Mouse (Mus musculus): ENCODE data around the gene Rhbdd3. TPM values are rescaled to one million over a fixed set of nuclear protein-coding genes. Genes with fewer than 3 reads are reported as not detected.

Gene Rhbdd3
- polyA plus RNA-seq, 1 experiment from 2014 or later: 30.5 TPM

DNA sequence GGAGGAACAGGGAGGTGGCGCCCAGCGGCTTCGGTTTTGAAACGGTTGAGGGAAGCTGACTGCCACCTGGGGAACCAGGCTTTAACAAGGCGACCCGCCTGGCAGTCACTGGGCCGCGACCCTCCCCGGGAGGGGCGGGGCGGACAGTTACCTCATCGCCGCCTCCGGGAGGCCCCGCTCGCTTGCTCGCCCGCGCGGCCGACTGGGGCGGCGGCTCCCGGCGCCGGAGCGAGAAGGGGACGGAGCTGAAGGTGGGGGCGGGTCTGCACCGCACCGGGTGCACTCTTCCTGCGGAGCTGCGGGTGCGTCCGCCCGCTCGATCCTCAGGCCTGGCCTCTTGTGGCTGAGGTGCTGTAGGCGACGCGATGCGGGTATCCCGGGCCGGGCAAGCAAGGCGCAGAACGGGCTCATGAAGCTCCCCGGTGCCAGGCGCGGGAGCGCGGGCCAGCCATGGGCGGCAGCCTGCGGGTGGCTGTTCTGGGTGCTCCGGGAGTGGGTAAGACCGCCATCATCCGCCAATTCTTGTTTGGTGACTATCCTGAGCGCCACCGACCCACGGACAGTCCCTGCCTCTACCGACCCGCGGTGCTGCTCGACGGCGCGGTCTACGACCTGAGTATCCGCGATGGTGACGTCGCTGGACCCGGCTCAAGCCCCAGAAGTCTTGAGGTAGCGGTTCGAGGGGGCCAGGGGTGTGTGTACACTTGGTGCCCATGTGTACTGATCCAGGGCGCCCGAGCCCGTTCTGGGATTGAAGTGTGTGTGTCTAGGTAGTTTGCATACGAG lies 40.7 kb upstream of the Rhbdd3 start, which contains the start of gene Rasl10a:
Gene Rasl10a (plus strand): TSS at position 273 of the 786 bp plus-strand sequence.
- H3K9me3 ChIP-seq (replicated peaks; ENCODE audit: control insufficient read depth, low read length): no peaks in the 10 kb centered on the region
- peaks cover 34% of the 10 kb centered on the region for H3K4me1 ChIP-seq (ENCODE audit: control insufficient read depth, insufficient read depth, low read length)
- peak within 1 kb of the TSS; percentile 67 for H3K4me3 ChIP-seq (ENCODE audit: low read length)
- 2% methylated on average over 76 of the region's 77 CpGs for WGBS
- ATAC-seq (replicated peaks; ENCODE audit: extremely low read depth, insufficient read depth, low FRiP score): 0 out of 2 replicates have a peak, but pooled peaks have one; percentile 2
- no peak within 1 kb of the TSS for H3K27ac ChIP-seq (ENCODE audit: low read length)
- H3K27me3 ChIP-seq (ENCODE audit: control insufficient read depth, insufficient read depth, low read length): peaks cover 59% of the 10 kb centered on the region
- peak within 1 kb of the TSS; percentile 72 for H3K9ac ChIP-seq (ENCODE audit: low read length)
- no peaks in the 10 kb centered on the region for H3K36me3 ChIP-seq (ENCODE audit: control insufficient read depth, insufficient read depth)
- peak within 1 kb of the TSS; percentile 99 for H3K4me2 ChIP-seq (ENCODE audit: low read depth, low read length)

DNA sequence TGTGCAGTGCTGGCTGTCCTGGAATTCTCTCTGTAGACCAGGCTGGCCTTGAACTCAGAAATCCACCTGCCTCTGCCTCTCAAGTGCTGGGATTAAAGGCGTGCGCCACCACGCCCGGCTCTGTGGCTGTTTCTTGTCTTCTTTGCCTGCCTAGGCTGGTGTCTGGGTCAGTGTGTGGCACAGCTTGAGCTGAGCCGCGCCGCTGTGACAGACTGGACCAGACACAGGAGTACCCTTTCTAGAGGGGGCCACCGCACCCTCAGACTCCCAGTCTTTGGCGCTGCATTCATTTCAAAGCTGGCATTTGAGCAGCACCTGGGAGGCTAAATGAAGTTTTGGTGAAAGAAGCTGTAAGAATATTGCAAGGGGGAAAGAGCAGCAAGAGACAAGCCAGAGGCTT lies 39.9 kb upstream of the Rhbdd3 start:
- Histone ChIP-seq H3K4me2 (ENCODE audit: low read depth, low read length) (no peak overlapping the region), H3K36me3 (ENCODE audit: control insufficient read depth, insufficient read depth) (no peaks in the 10 kb centered on the region), H3K9me3 (replicated peaks; ENCODE audit: control insufficient read depth, low read length) (no peaks in the 10 kb centered on the region), H3K4me3 (ENCODE audit: low read length) (no peak overlapping the region), H3K27ac (ENCODE audit: low read length) (no peak overlapping the region), H3K9ac (ENCODE audit: low read length) (no peak overlapping the region), H3K27me3 (ENCODE audit: control insufficient read depth, insufficient read depth, low read length) (peaks cover 59% of the 10 kb centered on the region), H3K4me1 (ENCODE audit: control insufficient read depth, insufficient read depth, low read length) (peaks cover 39% of the 10 kb centered on the region)
- 31% methylated on average over 9 of the region's 9 CpGs for WGBS
- no peak for ATAC-seq (replicated peaks; ENCODE audit: extremely low read depth, insufficient read depth, low FRiP score)

DNA sequence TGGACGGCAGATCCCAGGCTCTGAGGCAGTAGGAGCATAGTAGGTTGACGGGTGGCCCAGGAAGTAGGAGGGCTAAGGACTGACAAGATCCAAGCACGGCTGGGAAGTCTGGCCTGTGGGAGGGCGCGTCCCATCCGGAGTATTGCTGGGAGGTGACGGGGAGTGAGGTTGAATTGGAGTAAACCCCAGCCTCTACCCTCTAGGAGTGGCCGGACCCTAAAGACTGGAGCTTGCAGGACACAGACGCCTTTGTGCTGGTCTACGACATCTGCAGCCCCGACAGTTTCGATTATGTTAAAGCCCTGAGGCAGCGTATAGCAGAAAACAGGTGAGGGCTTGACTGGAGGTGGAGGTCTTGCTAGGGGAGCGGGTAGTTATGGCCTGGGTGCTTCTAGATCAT lies 39.5 kb upstream of the Rhbdd3 start:
- 24% methylated on average over 14 of the region's 14 CpGs for WGBS
- Histone ChIP-seq H3K36me3 (ENCODE audit: control insufficient read depth, insufficient read depth) (no peaks in the 10 kb centered on the region), H3K27me3 (ENCODE audit: control insufficient read depth, insufficient read depth, low read length) (peaks cover 59% of the 10 kb centered on the region), H3K4me2 (ENCODE audit: low read depth, low read length) (no peak overlapping the region), H3K4me1 (ENCODE audit: control insufficient read depth, insufficient read depth, low read length) (peaks cover 44% of the 10 kb centered on the region), H3K9ac (ENCODE audit: low read length) (no peak overlapping the region), H3K27ac (ENCODE audit: low read length) (no peak overlapping the region), H3K4me3 (ENCODE audit: low read length) (no peak overlapping the region), H3K9me3 (replicated peaks; ENCODE audit: control insufficient read depth, low read length) (no peaks in the 10 kb centered on the region)
- no peak for ATAC-seq (replicated peaks; ENCODE audit: extremely low read depth, insufficient read depth, low FRiP score)

DNA sequence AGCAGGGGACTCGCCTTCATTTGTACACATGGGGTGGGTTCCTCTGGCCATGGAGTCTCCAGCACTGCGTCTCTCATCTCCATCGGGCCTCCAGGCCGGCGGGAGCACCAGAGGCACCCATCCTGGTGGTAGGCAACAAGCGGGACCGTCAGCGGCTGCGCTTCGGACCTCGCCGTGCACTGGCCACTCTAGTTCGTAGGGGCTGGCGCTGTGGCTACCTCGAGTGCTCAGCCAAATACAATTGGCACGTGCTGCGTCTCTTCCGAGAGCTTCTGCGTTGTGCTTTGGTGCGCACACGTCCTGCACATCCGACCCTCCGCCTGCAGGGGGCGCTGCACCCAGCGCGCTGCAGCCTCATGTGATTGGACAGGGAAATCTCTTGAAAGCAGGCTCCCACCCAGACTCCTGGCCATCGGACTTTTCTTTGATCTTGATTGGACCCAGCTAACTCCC lies 39.0 kb upstream of the Rhbdd3 start:
- Histone ChIP-seq H3K9me3 (replicated peaks; ENCODE audit: control insufficient read depth, low read length) (no peaks in the 10 kb centered on the region), H3K4me1 (ENCODE audit: control insufficient read depth, insufficient read depth, low read length) (peaks cover 48% of the 10 kb centered on the region), H3K4me2 (ENCODE audit: low read depth, low read length) (no peak overlapping the region), H3K9ac (ENCODE audit: low read length) (no peak overlapping the region), H3K4me3 (ENCODE audit: low read length) (no peak overlapping the region), H3K36me3 (ENCODE audit: control insufficient read depth, insufficient read depth) (no peaks in the 10 kb centered on the region), H3K27ac (ENCODE audit: low read length) (no peak overlapping the region), H3K27me3 (ENCODE audit: control insufficient read depth, insufficient read depth, low read length) (peaks cover 59% of the 10 kb centered on the region)
- WGBS: 10% methylated on average over 27 of the region's 27 CpGs
- ATAC-seq (replicated peaks; ENCODE audit: extremely low read depth, insufficient read depth, low FRiP score): no peak

DNA sequence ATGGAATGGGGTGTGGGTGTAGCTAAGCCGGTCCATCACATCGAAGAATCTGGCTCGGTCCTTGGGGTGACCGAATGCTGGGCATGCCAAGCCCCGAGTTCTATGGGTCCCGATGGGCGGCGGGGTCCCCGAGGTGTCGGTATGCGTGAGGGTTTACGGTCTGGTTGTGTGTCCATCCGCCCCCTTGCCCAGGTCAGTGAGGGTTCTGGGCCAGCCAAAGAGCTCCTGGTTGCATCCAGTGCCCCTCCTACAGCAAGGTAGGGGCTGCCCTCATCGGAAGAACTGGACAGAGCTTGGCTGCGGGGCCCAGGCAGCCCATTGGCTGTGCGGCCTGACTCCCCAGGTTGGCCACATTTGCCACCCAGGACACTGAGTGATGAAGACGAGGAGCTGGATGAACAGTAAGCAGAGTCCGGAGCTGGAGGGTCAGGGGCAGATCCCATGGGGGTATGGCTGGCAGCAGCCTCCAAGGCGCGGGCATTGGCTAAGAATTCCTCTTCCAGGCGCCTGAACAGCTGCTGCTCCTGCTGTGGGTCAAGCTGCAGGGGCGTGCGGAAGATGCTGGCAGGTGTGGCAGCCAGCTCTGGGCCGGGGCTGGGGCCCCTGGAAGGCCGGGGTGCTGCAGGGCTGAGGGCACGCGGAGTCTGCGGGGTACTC lies 37.8 kb upstream of the Rhbdd3 start:
- WGBS: 69% methylated on average over 25 of the region's 28 CpGs
- Histone ChIP-seq H3K36me3 (ENCODE audit: control insufficient read depth, insufficient read depth) (no peaks in the 10 kb centered on the region), H3K9ac (ENCODE audit: low read length) (peak overlapping the region; percentile 67), H3K27ac (ENCODE audit: low read length) (no peak overlapping the region), H3K4me3 (ENCODE audit: low read length) (peak overlapping the region; percentile 44), H3K4me1 (ENCODE audit: control insufficient read depth, insufficient read depth, low read length) (peaks cover 53% of the 10 kb centered on the region), H3K27me3 (ENCODE audit: control insufficient read depth, insufficient read depth, low read length) (peaks cover 53% of the 10 kb centered on the region), H3K4me2 (ENCODE audit: low read depth, low read length) (peak overlapping the region; percentile 85), H3K9me3 (replicated peaks; ENCODE audit: control insufficient read depth, low read length) (no peaks in the 10 kb centered on the region)
- ATAC-seq (replicated peaks; ENCODE audit: extremely low read depth, insufficient read depth, low FRiP score): no peak

DNA sequence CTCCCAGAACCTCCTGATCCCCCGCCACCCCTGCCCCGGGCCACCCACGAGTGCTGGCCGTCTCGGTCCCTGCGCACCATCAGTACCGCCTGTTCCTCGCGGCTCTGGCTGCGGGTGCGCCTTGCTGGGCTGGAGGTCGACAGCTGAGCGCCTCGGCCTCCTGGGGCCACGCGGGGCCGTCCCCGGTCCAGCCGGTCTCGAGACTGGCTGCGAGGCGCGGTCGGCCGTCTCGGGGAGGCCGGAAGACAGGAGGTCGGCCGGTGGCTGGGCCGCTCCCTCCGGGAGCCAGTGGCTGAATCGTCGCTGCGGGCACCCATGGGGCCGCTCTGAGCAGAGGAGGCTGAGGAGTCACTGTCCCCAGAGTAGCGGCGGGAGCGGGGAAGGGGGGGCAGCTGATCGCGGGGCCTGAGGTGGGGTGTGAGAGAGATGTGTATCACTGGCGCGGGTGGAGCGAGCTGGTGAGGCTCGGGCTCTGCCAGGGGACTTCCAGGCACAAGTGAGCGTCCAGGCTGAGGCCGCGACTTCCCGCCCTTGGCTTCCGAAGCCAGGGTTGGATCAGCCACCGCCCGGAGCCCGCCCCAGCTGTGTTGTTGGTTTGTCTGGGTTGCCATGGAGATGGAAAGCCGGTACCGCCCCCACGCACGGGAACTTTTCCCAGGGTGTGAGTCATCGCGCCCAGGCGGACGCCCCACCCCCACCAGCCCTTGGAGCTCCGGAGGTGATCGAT lies 37.1 kb upstream of the Rhbdd3 start:
- H3K4me3 ChIP-seq (ENCODE audit: low read length): peak overlapping the region; percentile 44
- ATAC-seq (replicated peaks; ENCODE audit: extremely low read depth, insufficient read depth, low FRiP score): peak; percentile 51
- H3K27ac ChIP-seq (ENCODE audit: low read length): 0 out of 2 replicates have a peak overlapping the region, but pooled peaks have one; percentile 12
- peaks cover 51% of the 10 kb centered on the region for H3K4me1 ChIP-seq (ENCODE audit: control insufficient read depth, insufficient read depth, low read length)
- H3K9me3 ChIP-seq (replicated peaks; ENCODE audit: control insufficient read depth, low read length): no peaks in the 10 kb centered on the region
- peaks cover 47% of the 10 kb centered on the region for H3K27me3 ChIP-seq (ENCODE audit: control insufficient read depth, insufficient read depth, low read length)
- H3K9ac ChIP-seq (ENCODE audit: low read length): peak overlapping the region; percentile 67
- H3K4me2 ChIP-seq (ENCODE audit: low read depth, low read length): peak overlapping the region; percentile 85
- WGBS: 4% methylated on average over 44 of the region's 62 CpGs
- H3K36me3 ChIP-seq (ENCODE audit: control insufficient read depth, insufficient read depth): no peaks in the 10 kb centered on the region

GRCm38 (mm10) chr11:5062326-5062725 lies 36.4 kb upstream of the Rhbdd3 start:
- H3K9ac ChIP-seq (ENCODE audit: low read length): peak overlapping the region; percentile 42; the same call in 1 of the 2 replicates
- no peak for ATAC-seq (replicated peaks; ENCODE audit: extremely low read depth, insufficient read depth, low FRiP score)
- H3K27me3 ChIP-seq (ENCODE audit: control insufficient read depth, insufficient read depth, low read length): peaks cover 41% of the 10 kb centered on the region
- peaks cover 51% of the 10 kb centered on the region for H3K4me1 ChIP-seq (ENCODE audit: control insufficient read depth, insufficient read depth, low read length)
- no peaks in the 10 kb centered on the region for H3K9me3 ChIP-seq (replicated peaks; ENCODE audit: control insufficient read depth, low read length)
- H3K4me3 ChIP-seq (ENCODE audit: low read length): peak overlapping the region; percentile 44
- WGBS: 41% methylated on average over 13 of the region's 13 CpGs
- no peak overlapping the region for H3K27ac ChIP-seq (ENCODE audit: low read length)
- peak overlapping the region; percentile 85 for H3K4me2 ChIP-seq (ENCODE audit: low read depth, low read length)
- H3K36me3 ChIP-seq (ENCODE audit: control insufficient read depth, insufficient read depth): no peaks in the 10 kb centered on the region

DNA sequence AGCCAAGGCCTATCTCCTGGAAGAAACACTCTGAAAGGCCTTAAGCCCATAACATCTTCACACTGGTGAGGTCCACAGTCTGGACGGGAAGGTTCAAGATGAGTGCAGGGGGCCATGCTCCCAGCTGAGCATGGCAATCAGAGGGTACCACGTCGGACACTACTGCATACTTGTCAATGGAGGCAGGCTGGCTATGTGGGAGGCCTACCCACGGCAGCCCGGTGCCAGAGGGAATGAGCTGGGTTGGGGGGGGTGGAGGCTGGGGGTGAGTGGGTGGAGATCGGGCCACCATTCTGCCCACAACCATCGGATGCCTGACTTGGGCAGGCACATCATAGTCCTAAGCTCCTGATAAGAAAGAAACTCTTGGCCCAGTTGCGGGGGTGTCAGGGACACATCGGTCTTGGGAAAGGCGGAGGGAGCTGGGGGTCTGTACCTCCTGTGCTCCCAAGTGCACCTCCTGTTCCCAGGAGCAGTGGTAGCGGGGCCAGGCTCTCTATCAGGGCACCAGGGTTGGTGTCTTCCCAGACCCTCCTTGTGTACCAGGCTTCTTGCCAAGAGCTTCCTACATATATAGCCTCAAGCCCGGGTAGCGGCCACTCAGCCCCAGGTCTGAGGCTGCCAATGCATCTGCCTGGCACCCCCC lies 35.7 kb upstream of the Rhbdd3 start:
- Histone ChIP-seq H3K36me3 (ENCODE audit: control insufficient read depth, insufficient read depth) (peaks cover under 1% of the 10 kb centered on the region; the same call in 1 of the 2 replicates), H3K27me3 (ENCODE audit: control insufficient read depth, insufficient read depth, low read length) (peaks cover 34% of the 10 kb centered on the region), H3K9ac (ENCODE audit: low read length) (no peak overlapping the region), H3K4me3 (ENCODE audit: low read length) (no peak overlapping the region), H3K4me2 (ENCODE audit: low read depth, low read length) (no peak overlapping the region; the same call in 1 of the 2 replicates), H3K27ac (ENCODE audit: low read length) (no peak overlapping the region), H3K9me3 (replicated peaks; ENCODE audit: control insufficient read depth, low read length) (no peaks in the 10 kb centered on the region), H3K4me1 (ENCODE audit: control insufficient read depth, insufficient read depth, low read length) (peaks cover 50% of the 10 kb centered on the region)
- WGBS: 65% methylated on average over 13 of the region's 13 CpGs
- no peak for ATAC-seq (replicated peaks; ENCODE audit: extremely low read depth, insufficient read depth, low FRiP score)

Measured in heart, embryonic 16.5 days (tissue).